Comparison of ENCODE assay signal across 10 mouse cellular contexts in the genomic region with DNA sequence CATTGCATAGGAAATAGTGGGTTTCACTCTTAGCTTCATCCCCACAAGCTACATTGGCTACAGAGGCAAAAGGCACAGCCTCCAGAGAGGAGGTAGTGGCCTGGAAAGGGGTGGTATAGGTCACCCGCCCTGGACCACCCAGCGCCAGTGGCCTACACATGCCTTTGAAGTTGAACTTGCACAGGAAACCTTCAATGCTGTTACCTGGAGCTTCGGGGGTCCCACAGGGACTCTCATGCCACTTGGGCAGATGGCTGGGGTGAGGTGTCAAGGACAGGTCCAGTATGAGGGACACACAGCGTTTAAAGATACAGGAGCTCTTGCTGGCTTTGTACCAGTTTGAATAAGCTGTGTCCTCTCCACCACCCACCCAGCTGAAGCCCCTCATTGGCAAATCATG. TPM values are rescaled to one million over a fixed set of nuclear protein-coding genes. Genes with fewer than 3 reads are reported as not detected.
DNase-seq lines count a peak whose midpoint lies in the region; ATAC-seq and TF ChIP-seq lines count a peak whose summit lies in the region.
"Had no signal": no experiment of that assay in that cellular context is flagged by ENCODE, and none has a peak within 500 bp of the region (broad histone marks: within the 10 kb centered on the region; RNA-seq: fewer than 3 reads in every experiment).

No protein-coding gene starts in this region.

- H3K9me3 ChIP-seq in kidney, embryonic 16.5 days (ENCODE audit: low read length), result no peaks in the 10 kb centered on the region
- no peaks in the 10 kb centered on the region for H3K9me3 ChIP-seq in embryonic facial prominence, embryonic 11.5 days (replicated peaks; ENCODE audit: control insufficient read depth, low read length)
- no peaks in the 10 kb centered on the region for H3K9me3 ChIP-seq in lung, postnatal 0 days (ENCODE audit: low read length)

- peaks cover 15% of the 10 kb centered on the region; the same call in 1 of the 2 replicates for H3K4me1 ChIP-seq in kidney, embryonic 16.5 days (ENCODE audit: insufficient read depth, low read length)
- H3K4me1 ChIP-seq in embryonic facial prominence, embryonic 11.5 days (ENCODE audit: control insufficient read depth, insufficient read depth, low read length), result 0 out of 2 replicates have a peak, but pooled peaks cover 3% of the 10 kb centered on the region
- peaks cover 8% of the 10 kb centered on the region; the same call in 1 of the 2 replicates for H3K4me1 ChIP-seq in lung, postnatal 0 days (ENCODE audit: insufficient read depth, low read depth, low read length)

- no peak for TF ChIP-seq CTCF in lung, postnatal 0 days (IDR thresholded peaks at IDR 0.05)

- ATAC-seq in kidney, embryonic 16.5 days (ENCODE audit: low FRiP score, low TSS enrichment), result no peak
- ATAC-seq in embryonic facial prominence, embryonic 11.5 days (replicated peaks; ENCODE audit: insufficient number of reproducible peaks, low FRiP score, low TSS enrichment, low read depth), result no peak
- no peak for ATAC-seq in lung, postnatal 0 days
- ATAC-seq in megakaryocyte-erythroid progenitor cell, adult 5-6 weeks (replicated peaks; ENCODE audit: low FRiP score, low TSS enrichment, poor library complexity, severe bottlenecking), result no peak

- H3K36me3 ChIP-seq in kidney, embryonic 16.5 days (ENCODE audit: insufficient read depth, low read length), result no peaks in the 10 kb centered on the region
- H3K36me3 ChIP-seq in embryonic facial prominence, embryonic 11.5 days (replicated peaks; ENCODE audit: control insufficient read depth, insufficient read depth, low read depth, low read length), result no peaks in the 10 kb centered on the region
- H3K36me3 ChIP-seq in lung, postnatal 0 days (ENCODE audit: insufficient read depth, low read length), result no peaks in the 10 kb centered on the region

- peak overlapping the region; percentile 36 for H3K4me2 ChIP-seq in kidney, embryonic 16.5 days (replicated peaks; ENCODE audit: low read depth, low read length)
- no peak overlapping the region for H3K4me2 ChIP-seq in embryonic facial prominence, embryonic 11.5 days (ENCODE audit: low read depth, low read length)
- H3K4me2 ChIP-seq in lung, postnatal 0 days (replicated peaks; ENCODE audit: low read depth, low read length), result peak overlapping the region; percentile 47

- no peak for DNase-seq in kidney, postnatal 10 days
- DNase-seq in embryonic facial prominence, embryonic 11.5 days (ENCODE audit: low spot score), result no peak
- DNase-seq in heart, postnatal 36 days, result peak; percentile 34 to 45
- no peak for DNase-seq in lung, postnatal 0 days (ENCODE audit: low spot score)
- DNase-seq in testis, postnatal 10 days (ENCODE audit: low spot score), result no peak
- DNase-seq in right cerebral cortex, postnatal 14 days, result no peak
- DNase-seq: gastrocnemius, postnatal 14 days had no signal

- H3K27me3 ChIP-seq in kidney, embryonic 16.5 days (ENCODE audit: insufficient read depth, low read length), result no peaks in the 10 kb centered on the region
- H3K27me3 ChIP-seq in embryonic facial prominence, embryonic 11.5 days (ENCODE audit: control insufficient read depth, insufficient read depth, low read length), result no peaks in the 10 kb centered on the region
- H3K27me3 ChIP-seq in lung, postnatal 0 days (replicated peaks; ENCODE audit: insufficient read depth, low read length), result no peaks in the 10 kb centered on the region

- H3K27ac ChIP-seq in kidney, embryonic 16.5 days (ENCODE audit: low read length), result peak overlapping the region; percentile 90
- no peak overlapping the region for H3K27ac ChIP-seq in embryonic facial prominence, embryonic 11.5 days (replicated peaks; ENCODE audit: low read depth, low read length)
- peak overlapping the region; percentile 93 for H3K27ac ChIP-seq in lung, postnatal 0 days (ENCODE audit: low read length)

- H3K9ac ChIP-seq in kidney, embryonic 16.5 days (replicated peaks; ENCODE audit: low read length), result peak overlapping the region; percentile 60
- H3K9ac ChIP-seq in embryonic facial prominence, embryonic 11.5 days (replicated peaks; ENCODE audit: low read length), result no peak overlapping the region
- H3K9ac ChIP-seq in lung, postnatal 0 days (replicated peaks; ENCODE audit: low read depth), result peak overlapping the region; percentile 68

- H3K4me3 ChIP-seq in kidney, embryonic 16.5 days (ENCODE audit: low read length), result peak overlapping the region; percentile 39
- 0 out of 2 replicates have a peak overlapping the region, but pooled peaks have one; percentile 5 for H3K4me3 ChIP-seq in embryonic facial prominence, embryonic 11.5 days (ENCODE audit: low read depth, low read length)
- peak overlapping the region; percentile 43 for H3K4me3 ChIP-seq in lung, postnatal 0 days (ENCODE audit: low read depth, low read length)

- no peak for TF ChIP-seq EP300 in lung, postnatal 0 days (IDR thresholded peaks at IDR 0.05)

- 72% methylated on average over 4 of the region's 4 CpGs for WGBS in kidney, embryonic 16.5 days
- WGBS in embryonic facial prominence, embryonic 11.5 days, result 82% methylated on average over 4 of the region's 4 CpGs
- WGBS in lung, postnatal 0 days, result 66% methylated on average over 4 of the region's 4 CpGs

- intact Hi-C loops in heart, postnatal 36 days (cut with DNase I), result loop anchor here (2.0 kb wide), 2 partner anchors 36 to 90 kb away; no protein-coding TSS in a partner anchor

RNA-seq across cellular contexts. Expression of a gene that starts 0.7 kb away (rescaled TPM):
- polyA plus RNA-seq in kidney, embryonic 16.5 days (2015; fragmentation: Nextera tagmentation; extraction: Ambion mirVana), result 19.0 and 20.0 TPM in 2 replicates
- polyA plus RNA-seq in embryonic facial prominence, embryonic 11.5 days (2014; fragmentation: Nextera tagmentation; extraction: Ambion mirVana), result 7.2 and 7.4 TPM in 2 replicates
- 10 to 100 TPM; 65.4 to 68.0 TPM for total RNA-seq in heart, postnatal 36 days (2021)
- 55.9 and 59.7 TPM in 2 replicates for polyA plus RNA-seq in lung, postnatal 0 days (2015; fragmentation: Nextera tagmentation; extraction: Ambion mirVana)
- 4.0 and 7.3 TPM in 2 replicates for total RNA-seq in megakaryocyte-erythroid progenitor cell, adult 5-6 weeks (2014; fragmentation: Nextera tagmentation)
- total RNA-seq in megakaryocyte-erythroid progenitor cell, adult 5-6 weeks (2017), result 3.9 and 13.0 TPM in 2 replicates
- total RNA-seq: MEL had no signal

RNA-seq across cellular contexts. Expression of a gene that starts 34.7 kb away (rescaled TPM):
- polyA plus RNA-seq in kidney, embryonic 16.5 days (2015; fragmentation: Nextera tagmentation; extraction: Ambion mirVana), result 13.1 and 15.9 TPM in 2 replicates
- 12.9 and 13.8 TPM in 2 replicates for polyA plus RNA-seq in embryonic facial prominence, embryonic 11.5 days (2014; fragmentation: Nextera tagmentation; extraction: Ambion mirVana)
- total RNA-seq in heart, postnatal 36 days (2021), result 10 to 100 TPM; 38.4 to 51.7 TPM
- 227 and 232 TPM in 2 replicates for polyA plus RNA-seq in lung, postnatal 0 days (2015; fragmentation: Nextera tagmentation; extraction: Ambion mirVana)
- total RNA-seq in megakaryocyte-erythroid progenitor cell, adult 5-6 weeks (2014; fragmentation: Nextera tagmentation), result 0.52 and 3.5 TPM in 2 replicates
- total RNA-seq in megakaryocyte-erythroid progenitor cell, adult 5-6 weeks (2017), result 1.7 and 1.8 TPM in 2 replicates
- total RNA-seq: MEL had no signal

RNA-seq across cellular contexts. Expression of a gene that starts 47.6 kb away (rescaled TPM):
- polyA plus RNA-seq in kidney, embryonic 16.5 days (2015; fragmentation: Nextera tagmentation; extraction: Ambion mirVana), result 0.15 and 0.72 TPM in 2 replicates
- polyA plus RNA-seq in embryonic facial prominence, embryonic 11.5 days (2014; fragmentation: Nextera tagmentation; extraction: Ambion mirVana), result 2.2 and 2.5 TPM in 2 replicates
- total RNA-seq in heart, postnatal 36 days (2021), result 1 to 10 TPM; 1.0 to 1.9 TPM
- 0.56 and 0.77 TPM in 2 replicates for polyA plus RNA-seq in lung, postnatal 0 days (2015; fragmentation: Nextera tagmentation; extraction: Ambion mirVana)
- not detected in 2 replicates for total RNA-seq in megakaryocyte-erythroid progenitor cell, adult 5-6 weeks (2014; fragmentation: Nextera tagmentation)
- not detected in 2 replicates for total RNA-seq in megakaryocyte-erythroid progenitor cell, adult 5-6 weeks (2017)
- total RNA-seq: MEL had no signal

Comparison
In these comparisons a context has a peak if more than half of its experiments do, and no peak if none do; other contexts are left out.
1. DNase-seq: peak in heart, postnatal 36 days (2 of 2); none in kidney, postnatal 10 days (single experiment), embryonic facial prominence, embryonic 11.5 days (single experiment), lung, postnatal 0 days (single experiment), testis, postnatal 10 days (single experiment) and right cerebral cortex, postnatal 14 days (single experiment).
2. RNA of a gene that starts 34.7 kb away (polyA plus RNA-seq): 227 to 232 TPM in lung, postnatal 0 days; 13.1 to 15.9 TPM in kidney, embryonic 16.5 days and 12.9 to 13.8 TPM in embryonic facial prominence, embryonic 11.5 days; every median in the first group is over 10 times any median in the second.
3. Peak in every context shown above with its lines, with median percentiles within 50 percentile points of each other: H3K4me3 ChIP-seq.